Mouse (Mus musculus): ENCODE results near the gene Cbfa2t2. TPM values are rescaled to one million over a fixed set of nuclear protein-coding genes. Genes with fewer than 3 reads are reported as not detected.
A peak's percentile ranks its signal among the peaks of the same experiment; 100 is the strongest.

Cbfa2t2 gene
- polyA plus RNA-seq, 1 experiment from 2014 or later = 9.0 TPM

- H3K36me3 ChIP-seq (ENCODE audit: inconsistent target) = no peaks in the 10 kb centered on the region
- H3K79me2 ChIP-seq (ENCODE audit: inconsistent target) = peaks cover 30% of the 10 kb centered on the region
- no peak overlapping the region for H3K4me3 ChIP-seq (ENCODE audit: inconsistent target)
- H3K27ac ChIP-seq = no peak overlapping the region
- WGBS (ENCODE audit: missing documents) = 92% methylated on average over 7 of the region's 7 CpGs
These were observed 1.6 kb upstream of the Cbfa2t2 start for GRCm38 (mm10) chr2:154434690-154435089.

GRCm38 (mm10) chr2:154436076-154436457, 214 bp upstream of the Cbfa2t2 start:
- H3K4me3 ChIP-seq (ENCODE audit: inconsistent target) = peak overlapping the region; percentile 20
- H3K79me2 ChIP-seq (ENCODE audit: inconsistent target) = peaks cover 44% of the 10 kb centered on the region
- H3K27ac ChIP-seq = no peak overlapping the region
- no peaks in the 10 kb centered on the region for H3K36me3 ChIP-seq (ENCODE audit: inconsistent target)
- under 1% methylated on average over 37 of the region's 44 CpGs for WGBS (ENCODE audit: missing documents)

GRCm38 (mm10) chr2:154437191-154437527, 878 bp downstream of the Cbfa2t2 start:
- Histone ChIP-seq H3K27ac (peak overlapping the region; percentile 17; the same call in 1 of the 2 replicates), H3K4me3 (ENCODE audit: inconsistent target) (peak overlapping the region; percentile 74), H3K36me3 (ENCODE audit: inconsistent target) (no peaks in the 10 kb centered on the region), H3K79me2 (ENCODE audit: inconsistent target) (peaks cover 55% of the 10 kb centered on the region)
- WGBS (ENCODE audit: missing documents) = 21% methylated on average over 6 of the region's 7 CpGs

GRCm38 (mm10) chr2:154440453-154440852, 4.2 kb downstream of the Cbfa2t2 start:
- H3K4me3 ChIP-seq (ENCODE audit: inconsistent target) = no peak overlapping the region
- H3K36me3 ChIP-seq (ENCODE audit: inconsistent target) = no peaks in the 10 kb centered on the region
- H3K27ac ChIP-seq = no peak overlapping the region
- H3K79me2 ChIP-seq (ENCODE audit: inconsistent target) = peaks cover 88% of the 10 kb centered on the region

GRCm38 (mm10) chr2:154447821-154448220, 11.5 kb downstream of the Cbfa2t2 start:
- H3K27ac ChIP-seq = no peak overlapping the region
- H3K4me3 ChIP-seq (ENCODE audit: inconsistent target) = no peak overlapping the region
- 94% methylated on average over 8 of the region's 8 CpGs for WGBS (ENCODE audit: missing documents)
- H3K79me2 ChIP-seq (ENCODE audit: inconsistent target) = peaks cover 99% of the 10 kb centered on the region
- H3K36me3 ChIP-seq (ENCODE audit: inconsistent target) = no peaks in the 10 kb centered on the region

GRCm38 (mm10) chr2:154448633-154449032, 12.4 kb downstream of the Cbfa2t2 start:
- peaks cover 99% of the 10 kb centered on the region for H3K79me2 ChIP-seq (ENCODE audit: inconsistent target)

GRCm38 (mm10) chr2:154452951-154453350, 16.7 kb downstream of the Cbfa2t2 start:
- WGBS (ENCODE audit: missing documents) = 94% methylated on average over 2 of the region's 2 CpGs
- no peak overlapping the region for H3K4me3 ChIP-seq (ENCODE audit: inconsistent target)
- peaks cover 100% of the 10 kb centered on the region for H3K79me2 ChIP-seq (ENCODE audit: inconsistent target)
- no peaks in the 10 kb centered on the region for H3K36me3 ChIP-seq (ENCODE audit: inconsistent target)
- no peak overlapping the region for H3K27ac ChIP-seq

More at GRCm38 (mm10) chr2:154448633-154449032, 12.4 kb downstream of the Cbfa2t2 start:
- H3K4me3 ChIP-seq (ENCODE audit: inconsistent target) = no peak overlapping the region
- H3K36me3 ChIP-seq (ENCODE audit: inconsistent target) = no peaks in the 10 kb centered on the region
- no peak overlapping the region for H3K27ac ChIP-seq

GRCm38 (mm10) chr2:154454099-154454498, 17.8 kb downstream of the Cbfa2t2 start:
- Histone ChIP-seq H3K27ac (no peak overlapping the region), H3K4me3 (ENCODE audit: inconsistent target) (no peak overlapping the region), H3K36me3 (ENCODE audit: inconsistent target) (no peaks in the 10 kb centered on the region), H3K79me2 (ENCODE audit: inconsistent target) (peaks cover 99% of the 10 kb centered on the region)
- 75% methylated on average over 1 of the region's 1 CpGs for WGBS (ENCODE audit: missing documents)

GRCm38 (mm10) chr2:154454605-154455004, 18.3 kb downstream of the Cbfa2t2 start:
- no peaks in the 10 kb centered on the region for H3K36me3 ChIP-seq (ENCODE audit: inconsistent target)
- H3K4me3 ChIP-seq (ENCODE audit: inconsistent target) = no peak overlapping the region
- WGBS (ENCODE audit: missing documents) = 93% methylated on average over 3 of the region's 3 CpGs
- peaks cover 99% of the 10 kb centered on the region for H3K79me2 ChIP-seq (ENCODE audit: inconsistent target)
- H3K27ac ChIP-seq = no peak overlapping the region

- Histone ChIP-seq H3K4me3 (ENCODE audit: inconsistent target) (no peak overlapping the region), H3K79me2 (ENCODE audit: inconsistent target) (peaks cover 99% of the 10 kb centered on the region), H3K36me3 (ENCODE audit: inconsistent target) (no peaks in the 10 kb centered on the region), H3K27ac (no peak overlapping the region)
- 87% methylated on average over 5 of the region's 5 CpGs for WGBS (ENCODE audit: missing documents)
These were observed 19.5 kb downstream of the Cbfa2t2 start for GRCm38 (mm10) chr2:154455776-154456175.

GRCm38 (mm10) chr2:154456621-154457020, 20.3 kb downstream of the Cbfa2t2 start:
- H3K79me2 ChIP-seq (ENCODE audit: inconsistent target) = peaks cover 99% of the 10 kb centered on the region
- no peaks in the 10 kb centered on the region for H3K36me3 ChIP-seq (ENCODE audit: inconsistent target)
- H3K4me3 ChIP-seq (ENCODE audit: inconsistent target) = no peak overlapping the region
- no peak overlapping the region for H3K27ac ChIP-seq

GRCm38 (mm10) chr2:154459262-154459661, 23.0 kb downstream of the Cbfa2t2 start:
- WGBS (ENCODE audit: missing documents) = 76% methylated on average over 2 of the region's 2 CpGs
- Histone ChIP-seq H3K27ac (no peak overlapping the region), H3K36me3 (ENCODE audit: inconsistent target) (no peaks in the 10 kb centered on the region), H3K79me2 (ENCODE audit: inconsistent target) (peaks cover 92% of the 10 kb centered on the region), H3K4me3 (ENCODE audit: inconsistent target) (no peak overlapping the region)

GRCm38 (mm10) chr2:154459851-154460250, 23.6 kb downstream of the Cbfa2t2 start:
- Histone ChIP-seq H3K4me3 (ENCODE audit: inconsistent target) (no peak overlapping the region), H3K27ac (no peak overlapping the region), H3K36me3 (ENCODE audit: inconsistent target) (no peaks in the 10 kb centered on the region), H3K79me2 (ENCODE audit: inconsistent target) (peaks cover 92% of the 10 kb centered on the region)
- 77% methylated on average over 4 of the region's 4 CpGs for WGBS (ENCODE audit: missing documents)

- WGBS (ENCODE audit: missing documents) = 47% methylated on average over 9 of the region's 11 CpGs
- H3K79me2 ChIP-seq (ENCODE audit: inconsistent target) = peaks cover 93% of the 10 kb centered on the region
These were observed 27.4 kb downstream of the Cbfa2t2 start for GRCm38 (mm10) chr2:154463621-154464198.

GRCm38 (mm10) chr2:154465914-154466335, 29.6 kb downstream of the Cbfa2t2 start:
- H3K79me2 ChIP-seq (ENCODE audit: inconsistent target) = peaks cover 86% of the 10 kb centered on the region
- 100% methylated on average over 1 of the region's 1 CpGs for WGBS (ENCODE audit: missing documents)
- no peak overlapping the region for H3K27ac ChIP-seq
- H3K36me3 ChIP-seq (ENCODE audit: inconsistent target) = no peaks in the 10 kb centered on the region
- H3K4me3 ChIP-seq (ENCODE audit: inconsistent target) = no peak overlapping the region

More at GRCm38 (mm10) chr2:154463621-154464198, 27.4 kb downstream of the Cbfa2t2 start:
- Histone ChIP-seq H3K27ac (0 out of 2 replicates have a peak overlapping the region, but pooled peaks have one; percentile 8), H3K36me3 (ENCODE audit: inconsistent target) (no peaks in the 10 kb centered on the region), H3K4me3 (ENCODE audit: inconsistent target) (no peak overlapping the region)

GRCm38 (mm10) chr2:154467139-154467538, 30.9 kb downstream of the Cbfa2t2 start:
- no peaks in the 10 kb centered on the region for H3K36me3 ChIP-seq (ENCODE audit: inconsistent target)
- no peak overlapping the region for H3K27ac ChIP-seq
- H3K79me2 ChIP-seq (ENCODE audit: inconsistent target) = peaks cover 82% of the 10 kb centered on the region
- 92% methylated on average over 5 of the region's 5 CpGs for WGBS (ENCODE audit: missing documents)
- no peak overlapping the region for H3K4me3 ChIP-seq (ENCODE audit: inconsistent target)

All from macrophage (primary cell).